Mouse (Mus musculus) brain, embryonic 14.5 days (tissue): ENCODE measurements around the gene Runx2. TPM values are rescaled to one million over a fixed set of nuclear protein-coding genes. Genes with fewer than 3 reads are reported as not detected.

Experiments used
- DNase-seq: peaks from one replicate; pipeline ENCODE4 v3.0.0-alpha.2; 2011; ENCODE audit warnings: low read depth
- CTCF ChIP-seq: fragments of 200-500 bp; IDR thresholded peaks from 2 replicates; pipeline ENCODE4 v1.5.1; 2012; ENCODE audit warnings: inconsistent platforms, mild to moderate bottlenecking, moderate library complexity, borderline replicate concordance; ENCODE audit not compliant: insufficient read depth, insufficient read length; ENCODE audit errors: extremely low read depth
- POLR2A ChIP-seq: fragments of 200-500 bp; IDR thresholded peaks from 2 replicates; pipeline ENCODE4 v1.6.1; 2012; ENCODE audit warnings: mild to moderate bottlenecking, inconsistent platforms, borderline replicate concordance; ENCODE audit not compliant: poor library complexity, insufficient read depth, insufficient read length, severe bottlenecking; ENCODE audit errors: extremely low read depth
- polyA plus RNA-seq: library from polyadenylated mRNA; depleted of rRNA; stranded (reverse); fragments of >200 nt; gene quantifications from 2 replicates; pipeline ENCODE4 v1.2.3, GENCODE M21; 2012

Runx2 gene
- polyA plus RNA-seq, 1 experiment, result 2.6 TPM

DNA sequence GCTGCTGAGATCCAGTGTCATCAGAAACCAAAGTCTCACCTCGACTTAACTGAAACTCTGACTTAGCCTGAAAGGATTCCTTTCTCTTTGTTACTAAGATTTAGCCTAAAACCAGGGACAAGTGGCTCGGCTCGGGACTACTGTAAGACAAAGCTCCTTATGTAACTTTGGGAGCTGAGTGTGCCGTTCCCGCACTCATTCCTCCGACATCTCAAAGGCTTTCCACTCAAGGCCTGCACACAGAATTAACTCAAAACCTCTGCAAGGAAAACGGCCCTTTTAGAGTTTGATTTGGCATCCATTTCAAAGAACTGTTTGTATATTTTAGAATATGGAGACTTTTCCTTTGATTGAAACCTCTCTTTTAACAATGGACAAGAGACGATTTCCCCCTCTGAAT, 191.3 kb downstream of the Runx2 start:
- DNase-seq, result peak; percentile 42
- no peak for TF ChIP-seq POLR2A
- no peak for TF ChIP-seq CTCF

GRCm38 (mm10) chr17:44620456-44620855, 194.1 kb downstream of the Runx2 start:
- no peak for DNase-seq
- TF ChIP-seq CTCF, result no peak
- no peak for TF ChIP-seq POLR2A

DNA sequence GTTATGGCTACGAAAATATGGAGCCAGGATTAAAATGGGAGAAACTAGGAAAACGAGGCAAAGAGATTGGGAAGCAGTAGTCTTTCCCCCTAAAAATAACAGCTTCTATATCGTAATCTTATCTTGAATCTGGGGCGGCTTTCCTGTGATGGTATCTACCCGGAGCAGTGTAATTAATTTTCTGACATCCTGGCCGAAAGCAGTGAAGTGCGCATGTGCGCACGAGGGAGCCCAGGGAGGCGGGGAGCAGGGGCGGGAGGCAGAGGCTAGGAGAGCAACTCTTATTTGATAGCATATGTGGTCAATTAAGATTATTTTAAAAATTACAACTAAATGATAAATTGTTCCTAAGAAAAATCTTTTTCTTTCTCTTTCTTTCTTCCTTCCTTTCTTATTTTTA, 195.9 kb downstream of the Runx2 start:
- no peak for DNase-seq
- TF ChIP-seq POLR2A, result no peak
- TF ChIP-seq CTCF, result no peak

DNA sequence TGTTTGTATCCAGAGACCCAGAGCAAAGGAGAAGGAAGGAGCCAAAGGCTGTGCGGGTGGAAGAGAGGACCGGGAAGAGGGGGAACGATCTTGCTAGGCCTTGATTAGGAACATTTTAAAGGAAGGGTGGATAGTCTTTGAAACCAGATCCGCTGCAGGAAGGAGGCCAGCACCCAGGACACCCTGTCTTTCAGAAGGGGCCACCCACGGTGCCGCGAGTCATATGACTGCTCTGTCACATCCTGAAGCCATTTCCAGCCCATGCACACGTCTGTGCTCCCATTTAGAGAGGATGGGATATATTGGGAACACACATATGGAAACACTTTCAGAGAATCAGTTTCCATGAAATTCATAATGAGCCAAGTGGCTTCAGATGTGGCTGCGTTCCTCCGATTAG, 196.4 kb downstream of the Runx2 start:
- DNase-seq, result peak; percentile 43
- TF ChIP-seq POLR2A, result no peak
- no peak for TF ChIP-seq CTCF

- TF ChIP-seq POLR2A (no peak), CTCF (no peak)
- DNase-seq, result no peak
Observed at GRCm38 (mm10) chr17:44617741-44618140, 196.9 kb downstream of the Runx2 start.

DNA sequence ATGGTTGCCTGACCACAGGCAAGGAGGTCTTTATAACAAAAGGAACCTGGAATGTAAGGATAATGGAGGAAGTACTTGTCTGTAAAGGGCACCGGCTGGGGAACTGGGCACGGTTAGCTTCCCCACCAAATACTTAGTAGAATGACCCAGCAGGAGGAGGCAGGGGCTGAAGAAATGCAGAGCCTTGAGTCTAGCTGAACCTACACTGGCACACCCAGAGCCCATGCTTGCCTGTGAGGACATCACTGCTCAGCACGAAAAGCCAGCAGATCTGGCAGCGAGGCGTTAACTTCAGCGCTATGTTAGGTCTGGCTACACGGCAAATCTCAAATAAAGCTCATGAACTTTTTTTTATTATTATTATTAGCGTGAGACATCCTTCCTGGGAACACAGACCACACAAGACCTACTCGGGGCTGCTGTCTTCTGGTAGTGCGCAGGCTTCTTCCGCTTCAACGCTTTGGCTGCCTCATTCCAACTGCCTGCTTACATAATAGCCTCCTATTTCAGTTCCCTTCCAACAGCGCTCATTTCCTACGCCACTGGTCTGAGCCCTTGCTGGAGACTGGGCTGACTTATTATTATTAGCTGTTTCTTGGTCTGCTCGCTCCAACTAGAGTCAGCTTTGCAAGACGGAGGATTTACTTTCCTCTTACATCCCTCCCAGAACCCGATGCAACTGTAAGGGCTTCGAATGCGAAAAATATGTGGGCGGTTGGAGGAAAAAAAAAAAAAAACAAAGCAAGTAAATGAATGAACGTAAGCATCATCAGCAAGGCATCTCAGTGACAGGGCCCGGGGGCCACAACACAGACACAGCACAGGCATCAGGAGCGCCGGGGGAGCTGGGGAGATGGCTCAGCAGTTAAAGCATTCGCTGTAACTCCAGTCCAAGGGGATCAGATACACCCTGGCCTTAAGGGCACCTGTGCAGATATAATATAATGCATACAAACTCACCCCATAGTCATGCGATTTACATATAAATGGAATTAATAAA, 200.6 kb downstream of the Runx2 start:
- DNase-seq, result peak; percentile 82
- TF ChIP-seq POLR2A, result no peak
- TF ChIP-seq CTCF, result no peak

- no peak for DNase-seq
- TF ChIP-seq POLR2A, result no peak
- TF ChIP-seq CTCF, result no peak
Observed at GRCm38 (mm10) chr17:44612641-44613040, 202.0 kb downstream of the Runx2 start.

DNA sequence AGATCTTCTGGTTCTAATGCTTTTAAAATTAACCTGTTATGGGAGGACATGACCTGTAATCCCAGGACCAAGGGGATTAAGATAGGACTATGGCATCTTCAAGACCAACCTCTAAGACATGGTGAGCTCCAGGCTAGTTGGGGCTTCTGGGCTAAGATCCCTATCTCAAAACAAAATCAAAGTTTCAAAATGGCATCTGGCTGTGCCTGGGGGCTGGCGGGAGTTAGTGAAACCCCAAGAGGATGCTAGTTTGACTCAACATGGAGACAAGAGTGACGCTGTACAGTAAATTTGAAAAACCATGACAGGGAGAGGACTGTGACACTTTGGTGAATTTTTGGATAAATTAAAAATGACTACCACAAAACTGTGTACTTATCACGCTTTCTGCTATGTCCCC, 202.6 kb downstream of the Runx2 start:
- no peak for DNase-seq
- TF ChIP-seq CTCF (no peak), POLR2A (no peak)

DNA sequence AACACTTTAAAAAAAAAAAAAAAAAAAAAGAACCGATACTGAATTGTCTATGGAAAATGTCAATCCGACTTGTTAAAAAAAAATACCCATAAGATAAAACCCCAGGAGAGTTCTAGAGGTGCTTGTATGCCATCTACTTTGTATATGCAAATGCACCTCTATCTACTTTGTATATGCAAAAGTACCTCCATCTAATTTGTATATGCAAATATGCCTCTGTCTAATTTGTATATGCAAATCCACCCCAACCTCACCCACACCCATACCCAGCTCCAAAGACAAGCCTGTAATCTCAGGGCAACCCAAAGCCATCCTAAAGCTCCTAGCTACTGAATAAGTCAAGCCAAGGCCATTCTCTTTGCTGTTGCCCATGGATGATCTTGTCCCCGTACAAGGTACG, 203.1 kb downstream of the Runx2 start:
- DNase-seq, result no peak
- TF ChIP-seq POLR2A (no peak), CTCF (no peak)

- no peak for TF ChIP-seq CTCF
- no peak for TF ChIP-seq POLR2A
- no peak for DNase-seq
Observed at GRCm38 (mm10) chr17:44610828-44611227, 203.8 kb downstream of the Runx2 start.

DNA sequence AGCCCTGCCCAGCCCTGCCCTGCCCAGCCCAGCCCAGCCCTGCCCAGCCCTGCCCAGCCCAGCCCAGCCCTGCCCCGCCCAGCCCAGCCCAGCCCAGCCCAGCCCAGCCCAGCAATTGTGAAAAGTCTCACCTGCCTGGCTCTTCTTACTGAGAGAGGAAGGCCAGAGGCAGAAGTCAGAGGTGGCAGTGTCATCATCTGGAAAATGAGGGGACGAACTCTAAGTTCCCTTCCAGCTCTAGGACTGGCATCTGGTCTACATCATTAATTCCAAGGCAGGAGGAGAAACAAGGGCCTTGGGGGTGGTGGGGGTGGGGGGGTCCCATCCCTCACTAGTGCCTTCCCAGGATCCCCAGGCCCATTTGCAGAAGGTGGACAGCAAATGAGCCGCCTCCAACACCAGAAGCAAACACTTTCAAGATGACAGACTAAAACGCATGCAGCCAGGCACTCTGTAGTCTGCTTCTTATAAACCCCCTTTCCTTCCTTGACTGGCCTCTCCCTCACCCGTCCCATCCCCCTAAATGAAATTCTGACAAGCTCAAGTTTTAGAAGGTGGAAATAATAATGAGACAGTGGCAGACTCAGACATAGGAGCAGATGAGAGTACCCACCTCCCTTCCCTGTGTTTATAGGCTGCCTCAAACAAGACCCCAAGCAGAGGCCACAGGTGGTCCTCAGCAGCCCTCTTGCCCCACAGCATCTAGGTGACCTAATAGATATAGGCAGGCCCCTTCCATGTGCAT, 204.5 kb downstream of the Runx2 start:
- DNase-seq, result no peak
- no peak for TF ChIP-seq CTCF
- no peak for TF ChIP-seq POLR2A

DNA sequence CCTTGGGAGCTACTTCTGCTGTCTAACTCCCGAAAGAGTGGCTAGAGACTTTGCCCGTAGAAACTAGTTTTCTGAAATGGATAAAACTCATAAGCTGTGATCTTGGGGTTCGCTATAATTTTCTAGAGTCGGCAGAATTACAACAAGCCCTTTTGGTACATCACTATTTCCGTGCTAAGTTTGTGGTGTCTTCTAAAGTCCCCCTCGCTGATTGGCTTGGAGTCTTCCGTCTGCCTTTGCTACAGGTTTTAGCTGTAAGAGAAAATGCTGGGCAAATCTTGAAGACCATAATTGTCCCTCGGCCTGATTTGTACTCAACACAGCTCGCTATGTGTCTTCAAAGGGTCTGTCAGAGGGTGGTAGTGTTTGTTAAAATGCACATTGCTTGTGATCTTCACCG, 205.2 kb downstream of the Runx2 start:
- no peak for DNase-seq
- TF ChIP-seq POLR2A, result no peak
- no peak for TF ChIP-seq CTCF

DNA sequence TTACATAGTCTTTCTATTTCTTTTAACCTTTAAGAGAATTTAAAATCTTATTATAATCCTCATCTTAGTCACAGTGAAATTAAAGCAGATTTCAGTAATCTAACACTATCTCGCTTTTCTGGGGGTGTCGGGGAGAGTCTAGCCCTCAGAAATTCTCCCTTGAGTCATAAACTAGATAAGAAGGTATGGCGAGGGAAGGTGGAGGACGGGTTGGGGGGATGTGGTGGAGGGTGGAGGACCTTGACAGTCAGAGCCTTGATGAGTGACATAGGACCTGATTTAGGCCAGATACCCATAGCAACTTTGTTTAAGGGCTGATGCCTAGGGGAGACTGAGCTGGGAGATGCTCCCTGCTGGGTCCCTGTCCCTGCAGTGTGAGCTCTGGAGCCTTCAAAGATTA, 205.7 kb downstream of the Runx2 start:
- DNase-seq, result no peak
- no peak for TF ChIP-seq POLR2A
- TF ChIP-seq CTCF, result no peak
